Mouse (Mus musculus) embryonic facial prominence, embryonic 15.5 days (tissue): Measurements from ENCODE around the gene Erp44. TPM values are rescaled to one million over a fixed set of nuclear protein-coding genes. Genes with fewer than 3 reads are reported as not detected.

Source experiments
- ATAC-seq: fragments of 200-750 bp; cut with Nextera tagmentation; 2 replicates; pipeline ENCODE4 v1.8.0; 2017; ENCODE audit warnings: low read depth, moderate TSS enrichment; ENCODE audit not compliant: insufficient number of reproducible peaks, low FRiP score, low TSS enrichment
- H3K27ac ChIP-seq: fragments of 300-500 bp; sonication (generic); replicated peaks from 2 replicates; pipeline ENCODE4 v1.5.1; 2015; ENCODE audit warnings: mild to moderate bottlenecking, inconsistent platforms
- H3K27me3 ChIP-seq: fragments of 300-500 bp; sonication (generic); 2 replicates; pipeline ENCODE4 v1.6.1; 2015; ENCODE audit warnings: inconsistent platforms
- H3K36me3 ChIP-seq: fragments of 300-500 bp; sonication (generic); 2 replicates; pipeline ENCODE4 v1.6.1; 2015; ENCODE audit warnings: mild to moderate bottlenecking, inconsistent platforms
- H3K4me1 ChIP-seq: fragments of 300-500 bp; sonication (generic); 2 replicates; pipeline ENCODE4 v1.6.1; 2015; ENCODE audit warnings: inconsistent platforms
- H3K4me2 ChIP-seq: fragments of 300-500 bp; sonication (generic); replicated peaks from 2 replicates; pipeline ENCODE4 v1.6.1; 2015; ENCODE audit warnings: mild to moderate bottlenecking, inconsistent platforms
- H3K4me3 ChIP-seq: fragments of 300-500 bp; sonication (generic); replicated peaks from 2 replicates; pipeline ENCODE4 v1.5.1; 2015; ENCODE audit warnings: mild to moderate bottlenecking, inconsistent platforms
- H3K9ac ChIP-seq: fragments of 300-500 bp; sonication (generic); 2 replicates; pipeline ENCODE4 v1.6.1; 2015; ENCODE audit warnings: inconsistent platforms
- H3K9me3 ChIP-seq: fragments of 300-500 bp; sonication (generic); replicated peaks from 2 replicates; pipeline ENCODE4 v1.6.1; 2016; ENCODE audit warnings: inconsistent platforms
- WGBS: fragments of 180-500 bp; shearing (Covaris S2); methylation state at CpG from one replicate; pipeline ENCODE4 v1.1.7; 2015; 5-methylcytosine and 5-hydroxymethylcytosine counted together
- polyA plus RNA-seq: library from polyadenylated mRNA; unstranded; fragments of >200 nt; fragmentation: Nextera tagmentation; extraction: Ambion mirVana; gene quantifications from 2 replicates; pipeline ENCODE4 v1.2.1, GENCODE M21; 2015

Erp44 gene
- polyA plus RNA-seq, 1 experiment from 2014 or later = 96.4 TPM

- 43% methylated on average over 3 of the region's 3 CpGs for WGBS
Measured at GRCm38 (mm10) chr4:48275736-48276135, 3.6 kb downstream of the Erp44 start.

GRCm38 (mm10) chr4:48273119-48273829 is 6.1 kb downstream of the Erp44 start:
- no peaks in the 10 kb centered on the region for H3K27me3 ChIP-seq
- no peak overlapping the region for H3K4me2 ChIP-seq
- H3K4me3 ChIP-seq = no peak overlapping the region
- WGBS = 94% methylated on average over 7 of the region's 7 CpGs
- H3K9ac ChIP-seq = no peak overlapping the region
- H3K9me3 ChIP-seq = no peaks in the 10 kb centered on the region
- no peak overlapping the region for H3K27ac ChIP-seq
- H3K36me3 ChIP-seq = no peaks in the 10 kb centered on the region
- no peaks in the 10 kb centered on the region for H3K4me1 ChIP-seq
- ATAC-seq = no peak

More at GRCm38 (mm10) chr4:48275736-48276135, 3.6 kb downstream of the Erp44 start:
- H3K4me1 ChIP-seq = peaks cover 5% of the 10 kb centered on the region
- no peak overlapping the region for H3K4me3 ChIP-seq
- no peak for ATAC-seq
- no peaks in the 10 kb centered on the region for H3K36me3 ChIP-seq
- no peaks in the 10 kb centered on the region for H3K9me3 ChIP-seq
- H3K27ac ChIP-seq = no peak overlapping the region
- H3K9ac ChIP-seq = no peak overlapping the region
- no peaks in the 10 kb centered on the region for H3K27me3 ChIP-seq
- H3K4me2 ChIP-seq = no peak overlapping the region

GRCm38 (mm10) chr4:48271838-48272237 is 7.5 kb downstream of the Erp44 start:
- Histone ChIP-seq H3K36me3 (no peaks in the 10 kb centered on the region), H3K4me2 (no peak overlapping the region), H3K9ac (no peak overlapping the region), H3K4me3 (no peak overlapping the region), H3K27ac (no peak overlapping the region), H3K27me3 (no peaks in the 10 kb centered on the region), H3K9me3 (no peaks in the 10 kb centered on the region), H3K4me1 (no peaks in the 10 kb centered on the region)
- ATAC-seq = no peak
- WGBS = 58% methylated on average over 5 of the region's 5 CpGs

- Histone ChIP-seq H3K4me1 (no peaks in the 10 kb centered on the region), H3K4me3 (no peak overlapping the region), H3K9me3 (no peaks in the 10 kb centered on the region), H3K27ac (no peak overlapping the region), H3K27me3 (no peaks in the 10 kb centered on the region), H3K9ac (no peak overlapping the region), H3K36me3 (no peaks in the 10 kb centered on the region), H3K4me2 (no peak overlapping the region)
- ATAC-seq = no peak
Measured at GRCm38 (mm10) chr4:48270532-48270931, 8.8 kb downstream of the Erp44 start.

GRCm38 (mm10) chr4:48268127-48268526 is 11.2 kb downstream of the Erp44 start:
- Histone ChIP-seq H3K27me3 (no peaks in the 10 kb centered on the region), H3K4me3 (no peak overlapping the region), H3K9ac (no peak overlapping the region), H3K36me3 (no peaks in the 10 kb centered on the region), H3K9me3 (no peaks in the 10 kb centered on the region), H3K27ac (no peak overlapping the region), H3K4me1 (no peaks in the 10 kb centered on the region), H3K4me2 (no peak overlapping the region)
- 72% methylated on average over 1 of the region's 1 CpGs for WGBS
- ATAC-seq = no peak

GRCm38 (mm10) chr4:48267683-48268082 is 11.7 kb downstream of the Erp44 start:
- H3K9ac ChIP-seq = no peak overlapping the region
- ATAC-seq = no peak
- WGBS = 87% methylated on average over 3 of the region's 3 CpGs
- H3K36me3 ChIP-seq = no peaks in the 10 kb centered on the region
- H3K27ac ChIP-seq = no peak overlapping the region
- H3K9me3 ChIP-seq = no peaks in the 10 kb centered on the region
- no peak overlapping the region for H3K4me3 ChIP-seq
- no peaks in the 10 kb centered on the region for H3K27me3 ChIP-seq
- H3K4me2 ChIP-seq = no peak overlapping the region
- no peaks in the 10 kb centered on the region for H3K4me1 ChIP-seq

GRCm38 (mm10) chr4:48258045-48258444 is 21.3 kb downstream of the Erp44 start:
- Histone ChIP-seq H3K9ac (no peak overlapping the region), H3K27ac (no peak overlapping the region), H3K4me1 (peaks cover 2% of the 10 kb centered on the region; the same call in 1 of the 2 replicates), H3K36me3 (no peaks in the 10 kb centered on the region), H3K4me3 (no peak overlapping the region), H3K27me3 (no peaks in the 10 kb centered on the region), H3K4me2 (no peak overlapping the region), H3K9me3 (no peaks in the 10 kb centered on the region)
- no peak for ATAC-seq
- 81% methylated on average over 3 of the region's 3 CpGs for WGBS

DNA sequence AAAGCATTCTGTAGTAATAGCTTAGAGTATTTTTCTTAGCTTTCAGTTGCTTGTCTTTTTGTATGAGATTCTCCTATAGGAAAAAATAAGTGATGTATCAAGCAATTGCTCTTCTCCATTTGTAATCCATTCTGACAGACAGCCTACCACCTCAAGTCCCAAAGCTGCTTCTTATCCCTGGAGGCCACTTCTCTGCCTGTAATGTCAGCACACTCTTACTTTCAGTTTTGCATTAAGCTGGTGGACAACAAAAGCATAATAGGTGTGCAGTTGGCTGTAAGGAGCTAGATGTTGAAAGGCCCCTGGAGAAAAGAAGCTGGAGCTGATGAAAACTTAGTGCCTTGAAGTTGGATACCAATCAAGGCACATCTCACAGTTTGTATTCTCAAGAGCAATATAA is 26.1 kb downstream of the Erp44 start:
- Histone ChIP-seq H3K36me3 (no peaks in the 10 kb centered on the region), H3K4me3 (no peak overlapping the region), H3K4me2 (no peak overlapping the region), H3K27me3 (no peaks in the 10 kb centered on the region), H3K27ac (no peak overlapping the region), H3K4me1 (0 out of 2 replicates have a peak, but pooled peaks cover 2% of the 10 kb centered on the region), H3K9me3 (no peaks in the 10 kb centered on the region), H3K9ac (no peak overlapping the region)
- no peak for ATAC-seq

DNA sequence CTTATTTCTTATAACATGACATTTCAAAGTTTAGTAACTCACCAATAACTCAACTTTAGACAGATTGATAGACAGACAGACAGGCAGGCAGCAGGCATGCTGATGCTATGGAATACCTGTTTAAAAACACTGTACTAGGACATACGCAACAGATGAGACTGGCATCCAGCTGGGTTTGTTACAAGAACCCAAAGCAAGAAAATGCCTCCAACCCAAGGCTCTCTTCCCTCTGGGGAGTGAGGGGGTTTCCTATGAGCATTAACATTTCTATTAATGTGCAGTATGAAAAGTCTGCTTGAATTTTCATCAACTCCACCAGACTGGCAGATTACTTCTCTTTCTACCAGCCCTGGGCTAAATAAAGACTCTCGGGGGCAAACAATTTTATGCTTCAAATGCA is 35.1 kb downstream of the Erp44 start:
- Histone ChIP-seq H3K9me3 (no peaks in the 10 kb centered on the region), H3K4me2 (no peak overlapping the region), H3K27me3 (no peaks in the 10 kb centered on the region), H3K4me3 (no peak overlapping the region), H3K9ac (no peak overlapping the region), H3K36me3 (0 out of 2 replicates have a peak, but pooled peaks cover 3% of the 10 kb centered on the region), H3K4me1 (no peaks in the 10 kb centered on the region), H3K27ac (no peak overlapping the region)
- 52% methylated on average over 2 of the region's 2 CpGs for WGBS
- no peak for ATAC-seq

DNA sequence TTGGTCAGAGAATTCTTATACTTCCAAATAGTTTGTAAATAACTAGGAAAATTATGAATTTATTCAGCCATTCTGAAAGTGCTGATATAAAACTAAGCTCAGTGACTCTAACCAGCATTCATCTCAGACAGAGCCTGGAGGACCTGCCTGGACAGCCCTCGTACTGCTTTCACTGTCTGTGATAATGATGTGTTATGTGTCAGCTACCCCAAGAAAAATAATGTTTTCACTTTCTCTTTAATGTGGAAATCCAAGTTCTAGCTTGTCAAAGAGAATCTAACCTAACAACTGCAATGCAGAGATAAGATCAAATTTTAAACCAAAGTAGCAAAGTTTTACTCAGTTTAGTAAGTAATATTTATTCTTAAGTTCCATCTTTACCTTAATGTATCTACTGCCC is 35.6 kb downstream of the Erp44 start:
- H3K36me3 ChIP-seq = 0 out of 2 replicates have a peak, but pooled peaks cover 3% of the 10 kb centered on the region

GRCm38 (mm10) chr4:48242482-48242881 is 36.9 kb downstream of the Erp44 start:
- 81% methylated on average over 4 of the region's 4 CpGs for WGBS

More for the DNA sequence above, 35.6 kb downstream of the Erp44 start:
- H3K4me3 ChIP-seq = no peak overlapping the region
- H3K27ac ChIP-seq = no peak overlapping the region
- 60% methylated on average over 1 of the region's 1 CpGs for WGBS
- H3K4me2 ChIP-seq = no peak overlapping the region
- no peaks in the 10 kb centered on the region for H3K4me1 ChIP-seq
- H3K9me3 ChIP-seq = no peaks in the 10 kb centered on the region
- H3K9ac ChIP-seq = no peak overlapping the region
- no peaks in the 10 kb centered on the region for H3K27me3 ChIP-seq
- ATAC-seq = no peak

DNA sequence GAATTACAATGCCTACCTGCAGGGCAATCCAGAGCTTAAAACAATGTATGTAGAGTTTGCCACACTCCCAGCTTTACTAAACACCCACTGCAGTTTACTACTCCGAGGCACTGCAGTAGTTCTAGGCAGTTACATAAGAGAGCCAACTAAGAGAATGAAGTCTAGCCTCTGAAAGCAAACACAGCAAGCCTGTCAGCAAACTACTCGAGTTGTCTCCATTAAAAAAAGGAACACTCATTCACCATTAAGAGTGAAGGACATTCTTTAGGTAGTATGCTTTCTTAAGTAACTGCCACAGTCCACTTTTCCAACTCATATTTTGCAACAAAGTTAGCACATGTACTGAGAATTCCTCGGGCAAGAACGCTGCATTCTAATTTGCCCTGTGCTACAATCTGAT is 40.3 kb downstream of the Erp44 start:
- Histone ChIP-seq H3K27ac (no peak overlapping the region), H3K9me3 (no peaks in the 10 kb centered on the region), H3K27me3 (no peaks in the 10 kb centered on the region), H3K4me2 (no peak overlapping the region), H3K4me3 (no peak overlapping the region), H3K4me1 (no peaks in the 10 kb centered on the region), H3K9ac (no peak overlapping the region), H3K36me3 (peaks cover 8% of the 10 kb centered on the region; the same call in 1 of the 2 replicates)
- ATAC-seq = no peak
- WGBS = 89% methylated on average over 4 of the region's 4 CpGs

More at GRCm38 (mm10) chr4:48242482-48242881, 36.9 kb downstream of the Erp44 start:
- Histone ChIP-seq H3K4me2 (no peak overlapping the region), H3K27me3 (no peaks in the 10 kb centered on the region), H3K27ac (no peak overlapping the region), H3K9ac (no peak overlapping the region), H3K36me3 (peaks cover 3% of the 10 kb centered on the region; the same call in 1 of the 2 replicates), H3K4me3 (no peak overlapping the region), H3K4me1 (no peaks in the 10 kb centered on the region), H3K9me3 (no peaks in the 10 kb centered on the region)
- ATAC-seq = no peak
